Mouse (Mus musculus): Measurements from ENCODE around the gene Il1f10. TPM values are rescaled to one million over a fixed set of nuclear protein-coding genes. Genes with fewer than 3 reads are reported as not detected.

Gene Il1f10
- polyA plus RNA-seq, 1 experiment from 2014 or later, result not detected

DNA sequence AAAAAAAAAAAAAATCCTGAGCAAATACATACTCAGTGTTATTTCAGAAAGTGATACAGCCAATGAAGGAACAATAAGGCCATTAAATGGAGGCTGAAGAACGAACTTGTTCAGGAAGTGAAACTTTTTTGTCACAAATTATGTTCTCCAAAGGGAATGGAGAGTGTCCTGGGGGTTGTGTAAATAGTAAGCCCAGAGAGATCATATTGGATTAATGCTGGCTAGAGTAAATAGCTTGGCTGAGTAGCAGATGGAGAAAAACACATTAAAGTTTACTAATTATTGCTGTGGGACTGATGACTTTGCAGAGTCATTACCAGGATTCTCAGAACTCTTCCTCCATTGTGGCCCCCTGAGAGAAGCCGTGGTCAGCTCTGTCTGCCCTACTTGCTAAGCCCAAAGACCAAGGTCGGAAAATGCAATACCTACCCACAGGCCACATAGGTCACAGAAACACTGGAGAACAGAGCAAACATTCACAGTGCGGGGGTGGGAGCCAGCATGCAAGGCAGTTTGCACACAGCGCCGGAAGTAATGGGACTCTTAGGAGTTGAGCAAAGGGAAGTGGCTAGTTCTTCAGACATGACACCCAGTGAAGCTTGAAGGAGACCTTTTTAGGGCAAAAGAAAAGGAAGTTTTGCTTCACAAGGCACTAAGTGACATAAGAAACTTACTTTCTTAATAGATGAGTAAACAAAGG lies 20.5 kb downstream of the Il1f10 start:
- Histone ChIP-seq H3K27me3 (replicated peaks; ENCODE audit: control insufficient read depth, insufficient read depth, low read length) (no peaks in the 10 kb centered on the region), H3K27ac (ENCODE audit: low read depth, low read length) (no peak overlapping the region), H3K4me1 (replicated peaks; ENCODE audit: control insufficient read depth, insufficient read depth, low read length) (no peaks in the 10 kb centered on the region), H3K4me3 (ENCODE audit: low read depth, low read length) (no peak overlapping the region), H3K9me3 (ENCODE audit: control insufficient read depth) (no peaks in the 10 kb centered on the region), H3K36me3 (ENCODE audit: control insufficient read depth, insufficient read depth) (no peaks in the 10 kb centered on the region), H3K4me2 (replicated peaks; ENCODE audit: low read depth) (no peak overlapping the region), H3K9ac (ENCODE audit: low read depth, low read length) (no peak overlapping the region)
- no peak for ATAC-seq
- TF ChIP-seq CTCF (IDR thresholded peaks at IDR 0.05; ENCODE audit: low read depth), result no peak
- 59% methylated on average over 6 of the region's 6 CpGs for WGBS

- H3K36me3 ChIP-seq (ENCODE audit: control insufficient read depth, insufficient read depth), result no peaks in the 10 kb centered on the region
- no peaks in the 10 kb centered on the region for H3K4me1 ChIP-seq (replicated peaks; ENCODE audit: control insufficient read depth, insufficient read depth, low read length)
- no peak overlapping the region for H3K4me3 ChIP-seq (ENCODE audit: low read depth, low read length)
- no peaks in the 10 kb centered on the region for H3K27me3 ChIP-seq (replicated peaks; ENCODE audit: control insufficient read depth, insufficient read depth, low read length)
- H3K9me3 ChIP-seq (ENCODE audit: control insufficient read depth), result no peaks in the 10 kb centered on the region
- H3K27ac ChIP-seq (ENCODE audit: low read depth, low read length), result no peak overlapping the region
- 38% methylated on average over 1 of the region's 1 CpGs for WGBS
- no peak overlapping the region for H3K4me2 ChIP-seq (replicated peaks; ENCODE audit: low read depth)
- no peak overlapping the region for H3K9ac ChIP-seq (ENCODE audit: low read depth, low read length)
- no peak for ATAC-seq
- TF ChIP-seq CTCF (IDR thresholded peaks at IDR 0.05; ENCODE audit: low read depth), result no peak
Observed at GRCm38 (mm10) chr2:24316919-24317318, 25.9 kb downstream of the Il1f10 start.

GRCm38 (mm10) chr2:24317919-24318598 lies 27.1 kb downstream of the Il1f10 start:
- Histone ChIP-seq H3K9ac (ENCODE audit: low read depth, low read length) (no peak overlapping the region), H3K4me1 (replicated peaks; ENCODE audit: control insufficient read depth, insufficient read depth, low read length) (no peaks in the 10 kb centered on the region), H3K4me2 (replicated peaks; ENCODE audit: low read depth) (no peak overlapping the region), H3K4me3 (ENCODE audit: low read depth, low read length) (no peak overlapping the region), H3K27ac (ENCODE audit: low read depth, low read length) (no peak overlapping the region), H3K9me3 (ENCODE audit: control insufficient read depth) (no peaks in the 10 kb centered on the region), H3K36me3 (ENCODE audit: control insufficient read depth, insufficient read depth) (no peaks in the 10 kb centered on the region), H3K27me3 (replicated peaks; ENCODE audit: control insufficient read depth, insufficient read depth, low read length) (no peaks in the 10 kb centered on the region)
- peak; percentile 25; the same call in 1 of the 2 replicates for ATAC-seq
- WGBS, result 59% methylated on average over 4 of the region's 4 CpGs
- no peak for TF ChIP-seq CTCF (IDR thresholded peaks at IDR 0.05; ENCODE audit: low read depth)

DNA sequence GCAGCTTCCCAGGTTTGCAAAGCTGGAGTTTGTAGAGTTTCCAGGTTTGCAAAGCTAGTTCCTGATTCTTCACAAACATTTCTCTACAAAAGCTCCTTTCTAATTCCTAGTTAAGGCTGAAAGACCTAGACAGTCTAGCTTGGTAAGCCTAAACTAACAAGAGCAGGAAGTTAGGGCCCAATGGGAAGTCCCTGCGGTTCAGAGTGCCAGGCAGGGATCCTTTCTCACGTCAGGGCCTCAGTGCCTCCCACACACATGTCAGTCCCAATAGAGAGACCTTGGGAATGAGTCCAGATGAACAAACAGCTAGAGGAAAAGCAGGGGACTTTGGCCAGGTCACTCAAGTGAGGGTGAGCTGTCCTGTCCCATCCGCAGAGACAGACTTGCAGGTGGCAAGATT lies 44.3 kb downstream of the Il1f10 start:
- Histone ChIP-seq H3K9ac (ENCODE audit: low read depth, low read length) (no peak overlapping the region), H3K4me3 (ENCODE audit: low read depth, low read length) (no peak overlapping the region), H3K27ac (ENCODE audit: low read depth, low read length) (no peak overlapping the region; the same call in 1 of the 2 replicates), H3K9me3 (ENCODE audit: control insufficient read depth) (no peaks in the 10 kb centered on the region), H3K4me2 (replicated peaks; ENCODE audit: low read depth) (no peak overlapping the region), H3K4me1 (replicated peaks; ENCODE audit: control insufficient read depth, insufficient read depth, low read length) (0 out of 2 replicates have a peak, but pooled peaks cover 4% of the 10 kb centered on the region), H3K27me3 (replicated peaks; ENCODE audit: control insufficient read depth, insufficient read depth, low read length) (no peaks in the 10 kb centered on the region), H3K36me3 (ENCODE audit: control insufficient read depth, insufficient read depth) (no peaks in the 10 kb centered on the region)
- no peak for TF ChIP-seq CTCF (IDR thresholded peaks at IDR 0.05; ENCODE audit: low read depth)
- peak; percentile 71 for ATAC-seq
- 20% methylated on average over 3 of the region's 3 CpGs for WGBS

DNA sequence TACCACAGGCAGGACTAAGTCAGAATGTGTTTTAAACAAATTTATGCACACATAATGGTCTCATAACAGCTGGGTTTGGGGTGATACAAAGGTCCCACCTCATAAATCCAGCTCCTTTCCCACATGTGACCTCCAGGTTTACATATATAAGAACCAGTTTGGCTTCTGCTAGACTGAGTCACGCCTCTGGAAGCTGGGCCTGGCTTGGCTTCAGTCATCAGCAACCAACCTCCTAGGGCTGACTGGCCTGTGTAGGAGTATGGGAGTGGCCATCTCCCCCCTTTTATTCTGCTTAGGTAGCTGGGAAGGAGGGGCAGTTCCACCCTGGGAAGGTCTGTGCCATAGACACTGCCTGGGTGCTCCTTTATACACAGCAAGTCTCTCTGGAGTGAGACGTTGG lies 45.5 kb downstream of the Il1f10 start, which contains the start of gene Il1rn:
Gene Il1rn (plus strand): TSS at position 309 of the 400 bp plus-strand sequence.
- WGBS, result 59% methylated on average over 2 of the region's 2 CpGs
- Histone ChIP-seq H3K27ac (ENCODE audit: low read depth, low read length) (no peak within 1 kb of the TSS), H3K4me1 (replicated peaks; ENCODE audit: control insufficient read depth, insufficient read depth, low read length) (0 out of 2 replicates have a peak, but pooled peaks cover 4% of the 10 kb centered on the region), H3K4me3 (ENCODE audit: low read depth, low read length) (no peak within 1 kb of the TSS), H3K9me3 (ENCODE audit: control insufficient read depth) (no peaks in the 10 kb centered on the region), H3K27me3 (replicated peaks; ENCODE audit: control insufficient read depth, insufficient read depth, low read length) (no peaks in the 10 kb centered on the region), H3K9ac (ENCODE audit: low read depth, low read length) (no peak within 1 kb of the TSS), H3K36me3 (ENCODE audit: control insufficient read depth, insufficient read depth) (no peaks in the 10 kb centered on the region), H3K4me2 (replicated peaks; ENCODE audit: low read depth) (no peak within 1 kb of the TSS)
- TF ChIP-seq CTCF (IDR thresholded peaks at IDR 0.05; ENCODE audit: low read depth), result no peak
- peak; percentile 49; the same call in 1 of the 2 replicates for ATAC-seq

DNA sequence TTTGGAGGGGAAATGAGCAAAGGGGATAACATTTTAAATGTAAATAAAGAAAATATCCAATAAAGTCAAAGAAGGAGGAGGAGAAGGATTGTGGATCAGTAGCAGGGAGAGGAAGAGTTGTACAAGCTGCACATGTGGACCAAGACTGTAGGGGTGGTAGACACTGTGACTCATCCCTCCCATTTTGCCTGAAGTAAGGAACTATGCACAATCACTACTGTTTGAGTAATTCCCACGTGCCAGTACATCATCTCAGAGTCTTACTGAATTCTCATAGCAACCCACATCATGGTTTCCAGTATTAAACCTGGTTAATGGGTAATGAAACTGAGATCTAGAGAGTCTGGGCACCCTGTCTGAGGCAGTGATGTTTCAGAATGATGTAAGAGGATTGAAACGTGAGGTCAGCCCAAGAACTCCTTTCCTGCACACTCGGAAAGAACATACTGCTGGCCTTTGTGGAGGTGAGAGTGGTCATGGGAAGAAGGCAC lies 50.4 kb downstream of the Il1f10 start:
- Histone ChIP-seq H3K4me2 (replicated peaks; ENCODE audit: low read depth) (no peak overlapping the region), H3K9me3 (ENCODE audit: control insufficient read depth) (no peaks in the 10 kb centered on the region), H3K27me3 (replicated peaks; ENCODE audit: control insufficient read depth, insufficient read depth, low read length) (no peaks in the 10 kb centered on the region), H3K9ac (ENCODE audit: low read depth, low read length) (no peak overlapping the region), H3K4me3 (ENCODE audit: low read depth, low read length) (no peak overlapping the region), H3K4me1 (replicated peaks; ENCODE audit: control insufficient read depth, insufficient read depth, low read length) (no peaks in the 10 kb centered on the region), H3K36me3 (ENCODE audit: control insufficient read depth, insufficient read depth) (no peaks in the 10 kb centered on the region), H3K27ac (ENCODE audit: low read depth, low read length) (no peak overlapping the region)
- TF ChIP-seq CTCF (IDR thresholded peaks at IDR 0.05; ENCODE audit: low read depth), result no peak
- 63% methylated on average over 3 of the region's 3 CpGs for WGBS
- no peak for ATAC-seq

Other genes starting within 250 kb of the Il1f10 start
- 2.8 and 3.3 TPM in 2 replicates for gene Hnmt, start 241.8 kb upstream of the Il1f10 start, polyA plus RNA-seq (2015; fragmentation: Nextera tagmentation; extraction: Ambion mirVana)
- not detected in 2 replicates for gene Tbpl2, start 194.6 kb upstream of the Il1f10 start, polyA plus RNA-seq (2015; fragmentation: Nextera tagmentation; extraction: Ambion mirVana)
- gene Il1f8, start 138.0 kb upstream of the Il1f10 start, polyA plus RNA-seq (2015; fragmentation: Nextera tagmentation; extraction: Ambion mirVana), result not detected in 2 replicates
- gene Il1f9, start 104.7 kb upstream of the Il1f10 start, polyA plus RNA-seq (2015; fragmentation: Nextera tagmentation; extraction: Ambion mirVana), result not detected in 2 replicates
- not detected in 2 replicates for gene Il1f6, start 75.8 kb upstream of the Il1f10 start, polyA plus RNA-seq (2015; fragmentation: Nextera tagmentation; extraction: Ambion mirVana)
- gene Il1f5, start 14.2 kb upstream of the Il1f10 start, polyA plus RNA-seq (2015; fragmentation: Nextera tagmentation; extraction: Ambion mirVana), result not detected in 2 replicates
- gene Il1rn, start 45.7 kb downstream of the Il1f10 start, polyA plus RNA-seq (2015; fragmentation: Nextera tagmentation; extraction: Ambion mirVana), result 0.23 and 0.51 TPM in 2 replicates
- 5.2 and 5.4 TPM in 2 replicates for gene Psd4, start 76.4 kb downstream of the Il1f10 start, polyA plus RNA-seq (2015; fragmentation: Nextera tagmentation; extraction: Ambion mirVana)
- 0.52 and 0.64 TPM in 2 replicates for gene Pax8, start 184.4 kb downstream of the Il1f10 start, polyA plus RNA-seq (2015; fragmentation: Nextera tagmentation; extraction: Ambion mirVana)

Data from intestine, postnatal 0 days (tissue).